Mouse (Mus musculus): Measurements from ENCODE around the gene Hacd3.
A peak's percentile ranks its signal among the peaks of the same experiment; 100 is the strongest.

Gene Hacd3

DNA sequence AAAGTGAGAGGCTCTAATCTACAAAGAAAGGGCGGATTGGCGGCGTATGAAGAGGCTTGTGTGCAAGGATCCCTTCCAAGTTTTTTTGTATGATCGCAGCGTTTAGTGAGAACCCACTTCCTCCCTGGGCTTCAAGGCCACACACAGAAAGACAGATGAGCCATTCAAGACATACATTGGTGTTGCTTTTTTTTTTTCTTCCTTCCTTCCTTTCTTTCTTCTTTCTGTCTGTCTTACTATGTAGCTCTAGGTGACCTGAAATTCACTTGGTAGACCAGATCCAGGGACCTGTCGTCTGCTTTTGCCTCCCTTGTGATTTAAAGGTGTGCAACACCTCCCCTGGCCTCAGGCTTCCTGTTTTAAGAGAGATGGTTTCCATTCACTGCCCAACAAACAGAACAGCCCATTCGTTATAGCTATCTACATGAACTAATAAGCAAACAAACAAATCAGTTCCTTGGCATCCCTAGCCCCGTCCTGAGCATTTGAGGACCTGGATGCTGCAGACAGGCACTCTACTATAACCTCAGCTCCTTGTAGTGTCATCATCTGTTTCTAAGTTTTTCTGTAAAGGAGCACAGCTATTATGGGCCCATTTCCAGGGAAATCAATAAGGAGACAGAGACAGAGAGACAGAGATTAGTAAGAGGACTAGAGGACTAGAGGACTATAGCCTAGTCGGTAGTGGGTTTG is 540 bp upstream of the Hacd3 start:
- TF ChIP-seq CTCF (conservative IDR thresholded peaks at IDR 0.05; ENCODE audit: low read length), result no peak
- no peak for TF ChIP-seq POU5F1 (IDR thresholded peaks at IDR 0.05; ENCODE audit: borderline replicate concordance, low read length)
- TF ChIP-seq NANOG (IDR thresholded peaks at IDR 0.05; ENCODE audit: borderline replicate concordance, low read length), result no peak
- no peaks in the 10 kb centered on the region for H3K9me3 ChIP-seq (ENCODE audit: low read length)
- no peaks in the 10 kb centered on the region for H3K36me3 ChIP-seq (ENCODE audit: insufficient read depth, low read length)
- H3K4me3 ChIP-seq (replicated peaks; ENCODE audit: low read length), result peak overlapping the region; percentile 96
- peaks cover 20% of the 10 kb centered on the region for H3K4me1 ChIP-seq (replicated peaks; ENCODE audit: low read depth, low read length)
- peaks cover 18% of the 10 kb centered on the region for H3K27me3 ChIP-seq (ENCODE audit: insufficient read depth, low read length)

DNA sequence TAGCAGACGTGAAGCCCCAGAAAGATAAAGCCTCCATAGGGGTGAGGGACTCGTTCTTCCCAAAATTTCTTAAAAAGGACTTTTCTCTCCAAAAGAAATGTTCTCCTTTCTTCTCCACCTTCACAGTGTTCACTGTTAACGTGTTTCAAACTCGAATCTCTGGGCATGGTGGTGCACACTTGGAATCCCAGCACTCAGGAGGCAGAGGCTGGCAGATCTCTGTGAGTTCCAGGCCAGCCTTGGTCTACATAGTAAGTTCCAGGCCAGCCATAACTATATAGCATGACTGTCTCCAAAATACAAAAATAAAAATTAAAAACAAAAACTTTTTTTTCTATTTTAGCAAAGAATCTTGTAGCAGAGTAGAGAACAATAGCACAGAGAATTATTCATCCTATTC is 1.4 kb downstream of the Hacd3 start:
- no peaks in the 10 kb centered on the region for H3K9me3 ChIP-seq (ENCODE audit: low read length)
- H3K27me3 ChIP-seq (ENCODE audit: insufficient read depth, low read length), result peaks cover 16% of the 10 kb centered on the region
- H3K4me1 ChIP-seq (replicated peaks; ENCODE audit: low read depth, low read length), result peaks cover 31% of the 10 kb centered on the region
- H3K36me3 ChIP-seq (ENCODE audit: insufficient read depth, low read length), result no peaks in the 10 kb centered on the region
- H3K4me3 ChIP-seq (replicated peaks; ENCODE audit: low read length), result no peak overlapping the region
- no peak for TF ChIP-seq CTCF (conservative IDR thresholded peaks at IDR 0.05; ENCODE audit: low read length)

DNA sequence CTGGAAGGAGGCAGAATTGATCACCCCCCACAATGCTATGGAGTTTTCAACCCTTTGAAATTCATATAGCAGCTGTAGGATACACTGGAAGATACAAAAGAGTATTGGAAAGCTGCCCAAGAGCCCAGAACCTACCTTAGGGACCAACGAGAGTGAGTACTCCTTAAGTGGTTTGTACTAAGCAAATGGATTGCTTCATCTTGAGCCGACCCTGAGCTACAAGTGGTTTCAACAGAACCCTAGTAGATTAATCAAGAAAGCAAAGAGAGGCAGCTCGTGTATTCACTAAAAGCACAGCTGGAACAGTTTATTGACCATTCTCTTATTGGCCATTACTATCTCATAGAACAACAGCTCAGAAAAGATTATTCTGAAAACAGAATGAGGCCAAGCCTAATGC is 2.3 kb downstream of the Hacd3 start:
- Histone ChIP-seq H3K36me3 (ENCODE audit: insufficient read depth, low read length) (no peaks in the 10 kb centered on the region), H3K9me3 (ENCODE audit: low read length) (no peaks in the 10 kb centered on the region), H3K27me3 (ENCODE audit: insufficient read depth, low read length) (peaks cover 16% of the 10 kb centered on the region), H3K4me3 (replicated peaks; ENCODE audit: low read length) (no peak overlapping the region), H3K4me1 (replicated peaks; ENCODE audit: low read depth, low read length) (peaks cover 31% of the 10 kb centered on the region)
- TF ChIP-seq CTCF (conservative IDR thresholded peaks at IDR 0.05; ENCODE audit: low read length) (no peak), POU5F1 (IDR thresholded peaks at IDR 0.05; ENCODE audit: borderline replicate concordance, low read length) (no peak), NANOG (IDR thresholded peaks at IDR 0.05; ENCODE audit: borderline replicate concordance, low read length) (no peak)

DNA sequence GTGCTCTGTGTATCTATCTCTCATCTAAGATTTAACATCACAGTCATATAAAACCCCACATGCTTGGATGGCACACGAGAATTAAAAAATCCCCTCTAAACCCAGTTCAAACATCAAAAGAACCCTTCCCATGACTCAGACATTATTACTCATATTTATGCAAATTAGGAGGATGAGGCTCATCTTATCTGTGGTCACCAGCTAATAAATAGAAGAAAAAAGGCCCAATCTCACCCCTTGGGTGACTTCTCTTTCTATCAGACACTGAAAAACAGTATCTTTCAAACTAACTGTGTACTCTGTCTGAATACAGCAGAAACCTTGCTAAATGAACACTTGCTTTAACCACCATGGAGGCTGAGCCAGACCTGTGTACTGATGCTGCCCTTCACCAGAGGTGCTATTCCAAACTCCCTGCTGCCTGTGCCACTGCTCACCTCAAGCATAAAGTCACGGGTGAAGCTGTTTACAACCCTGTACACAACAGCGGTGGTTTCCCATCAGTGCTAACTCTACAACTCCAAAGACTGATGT is 2.8 kb downstream of the Hacd3 start:
- no peak overlapping the region for H3K4me3 ChIP-seq (replicated peaks; ENCODE audit: low read length)
- no peak for TF ChIP-seq CTCF (conservative IDR thresholded peaks at IDR 0.05; ENCODE audit: low read length)
- no peak for TF ChIP-seq POU5F1 (IDR thresholded peaks at IDR 0.05; ENCODE audit: borderline replicate concordance, low read length)
- no peak for TF ChIP-seq NANOG (IDR thresholded peaks at IDR 0.05; ENCODE audit: borderline replicate concordance, low read length)
- H3K36me3 ChIP-seq (ENCODE audit: insufficient read depth, low read length), result no peaks in the 10 kb centered on the region
- H3K4me1 ChIP-seq (replicated peaks; ENCODE audit: low read depth, low read length), result peaks cover 31% of the 10 kb centered on the region
- peaks cover 16% of the 10 kb centered on the region for H3K27me3 ChIP-seq (ENCODE audit: insufficient read depth, low read length)
- no peaks in the 10 kb centered on the region for H3K9me3 ChIP-seq (ENCODE audit: low read length)

DNA sequence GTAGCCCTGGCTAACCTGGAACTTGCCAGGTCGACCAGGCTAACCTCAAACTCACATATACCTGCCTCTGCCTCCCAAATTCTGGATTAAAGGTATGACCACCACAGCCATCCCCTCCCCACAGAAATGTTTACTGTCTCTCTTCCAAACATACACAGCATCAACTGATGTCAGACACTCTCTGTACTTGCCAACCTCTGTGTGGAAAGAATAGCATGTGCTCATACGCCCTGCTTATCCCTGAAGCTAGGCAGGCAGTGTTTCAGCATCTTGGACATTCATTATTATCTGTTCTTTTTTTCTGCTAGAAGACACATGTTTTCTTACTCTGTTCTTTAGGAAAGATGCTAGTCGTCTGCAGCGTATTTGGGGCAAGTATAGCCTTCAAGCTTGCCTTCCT is 3.6 kb downstream of the Hacd3 start:
- no peaks in the 10 kb centered on the region for H3K36me3 ChIP-seq (ENCODE audit: insufficient read depth, low read length)
- peaks cover 27% of the 10 kb centered on the region for H3K4me1 ChIP-seq (replicated peaks; ENCODE audit: low read depth, low read length)
- H3K9me3 ChIP-seq (ENCODE audit: low read length), result no peaks in the 10 kb centered on the region
- no peak overlapping the region for H3K4me3 ChIP-seq (replicated peaks; ENCODE audit: low read length)
- no peak for TF ChIP-seq CTCF (conservative IDR thresholded peaks at IDR 0.05; ENCODE audit: low read length)
- TF ChIP-seq POU5F1 (IDR thresholded peaks at IDR 0.05; ENCODE audit: borderline replicate concordance, low read length), result no peak
- TF ChIP-seq NANOG (IDR thresholded peaks at IDR 0.05; ENCODE audit: borderline replicate concordance, low read length), result no peak
- H3K27me3 ChIP-seq (ENCODE audit: insufficient read depth, low read length), result peaks cover 16% of the 10 kb centered on the region

DNA sequence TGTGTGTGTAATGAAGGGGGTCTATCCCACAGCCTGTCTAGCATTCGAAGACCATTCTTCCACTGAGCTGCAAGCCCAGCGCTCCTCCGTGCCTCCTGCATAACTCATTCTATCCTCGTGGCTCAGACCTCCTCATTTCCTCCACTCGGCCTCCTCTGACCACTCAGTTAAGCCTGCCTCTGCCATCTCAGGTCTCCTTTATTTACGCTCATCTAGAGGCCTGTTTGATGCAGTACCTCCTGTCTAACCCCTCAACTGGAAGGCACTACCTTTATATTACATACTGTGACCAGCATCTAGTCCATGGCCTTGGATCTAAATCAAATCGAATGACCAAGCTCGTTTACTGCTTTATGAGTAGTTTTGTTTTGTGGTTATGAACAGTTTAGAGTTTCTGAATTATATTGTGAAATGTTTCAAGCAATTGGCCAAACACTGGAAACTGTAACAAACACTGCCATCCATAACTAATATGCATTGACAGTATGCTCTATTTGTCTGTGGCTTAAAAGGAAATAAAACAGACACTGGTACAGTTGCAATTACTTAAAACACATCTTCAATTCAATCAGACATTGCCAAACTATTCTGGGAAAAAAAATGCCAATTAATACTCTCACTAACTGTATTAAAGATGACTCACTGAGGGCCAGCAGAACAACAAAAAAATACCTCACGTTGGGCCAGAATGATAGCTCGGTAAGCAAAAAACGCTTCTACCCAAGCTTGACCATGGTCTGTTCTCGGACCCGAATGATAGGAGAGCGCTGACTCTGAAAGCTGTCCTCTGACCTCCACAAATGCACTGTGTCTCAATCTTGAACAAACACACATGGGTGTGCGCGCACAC is 4.3 kb downstream of the Hacd3 start:
- no peaks in the 10 kb centered on the region for H3K36me3 ChIP-seq (ENCODE audit: insufficient read depth, low read length)
- TF ChIP-seq POU5F1 (IDR thresholded peaks at IDR 0.05; ENCODE audit: borderline replicate concordance, low read length) (no peak), CTCF (conservative IDR thresholded peaks at IDR 0.05; ENCODE audit: low read length) (no peak), NANOG (IDR thresholded peaks at IDR 0.05; ENCODE audit: borderline replicate concordance, low read length) (no peak)
- peaks cover 16% of the 10 kb centered on the region for H3K27me3 ChIP-seq (ENCODE audit: insufficient read depth, low read length)
- no peak overlapping the region for H3K4me3 ChIP-seq (replicated peaks; ENCODE audit: low read length)
- no peaks in the 10 kb centered on the region for H3K9me3 ChIP-seq (ENCODE audit: low read length)
- peaks cover 20% of the 10 kb centered on the region for H3K4me1 ChIP-seq (replicated peaks; ENCODE audit: low read depth, low read length)

DNA sequence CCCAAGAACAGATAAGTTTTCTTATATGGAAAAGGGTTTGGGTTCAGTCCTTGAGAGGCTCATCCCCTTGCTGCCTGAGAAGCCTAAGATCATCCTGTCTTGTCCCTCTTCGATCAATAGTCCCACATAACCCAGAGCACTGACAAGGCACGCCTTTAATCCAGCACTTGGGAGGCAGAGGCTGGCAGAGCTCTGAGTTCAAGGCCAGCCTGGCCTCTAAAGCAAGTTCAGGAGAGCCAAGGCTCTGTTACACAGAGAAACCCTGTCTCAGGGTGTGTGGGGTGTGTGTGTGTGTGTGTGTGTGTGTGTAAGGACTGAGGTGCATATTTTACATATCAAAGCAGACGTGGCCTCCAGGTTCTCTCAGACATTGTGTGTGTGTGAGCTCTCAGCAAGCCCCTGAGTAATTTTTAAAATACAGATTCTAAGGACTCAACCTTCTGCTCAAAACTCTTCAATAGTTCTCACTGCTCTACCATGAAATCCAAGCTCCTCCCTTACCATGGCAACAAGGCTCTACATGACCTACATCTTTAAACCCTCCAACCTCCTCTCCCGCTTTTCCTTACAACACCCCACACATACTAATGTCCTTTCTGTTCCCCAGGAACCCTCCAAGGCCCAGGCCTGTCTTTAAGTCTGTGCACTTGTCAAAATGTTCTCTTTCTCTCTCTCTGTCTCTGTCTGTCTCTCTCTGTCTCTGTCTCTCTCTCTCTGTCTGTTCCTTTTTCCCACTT is 5.1 kb downstream of the Hacd3 start:
- Histone ChIP-seq H3K4me1 (replicated peaks; ENCODE audit: low read depth, low read length) (peaks cover 15% of the 10 kb centered on the region), H3K9me3 (ENCODE audit: low read length) (no peaks in the 10 kb centered on the region), H3K27me3 (ENCODE audit: insufficient read depth, low read length) (peaks cover 16% of the 10 kb centered on the region), H3K4me3 (replicated peaks; ENCODE audit: low read length) (no peak overlapping the region), H3K36me3 (ENCODE audit: insufficient read depth, low read length) (no peaks in the 10 kb centered on the region)
- no peak for TF ChIP-seq POU5F1 (IDR thresholded peaks at IDR 0.05; ENCODE audit: borderline replicate concordance, low read length)
- no peak for TF ChIP-seq CTCF (conservative IDR thresholded peaks at IDR 0.05; ENCODE audit: low read length)
- no peak for TF ChIP-seq NANOG (IDR thresholded peaks at IDR 0.05; ENCODE audit: borderline replicate concordance, low read length)

Data from E14TG2a.4 (cell line).